Mouse (Mus musculus): Measurements from ENCODE around the gene Tbc1d10c. TPM values are rescaled to one million over a fixed set of nuclear protein-coding genes. Genes with fewer than 3 reads are reported as not detected.

Tbc1d10c gene
- polyA plus RNA-seq, 1 experiment from 2014 or later = 0.57 TPM

GRCm38 (mm10) chr19:4214071-4214770 lies 23.1 kb upstream of the Tbc1d10c start, which contains the start of the genes Clcf1 and AC109138.7:
Gene Clcf1, plus strand, starts transcription at chr19:4214238.
Gene AC109138.7, plus strand, starts transcription at chr19:4214357.
- Histone ChIP-seq H3K4me3 (peak within 1 kb of the TSS; percentile 69), H3K9me3 (no peaks in the 10 kb centered on the region), H3K27me3 (replicated peaks; ENCODE audit: low read depth, poor library complexity, severe bottlenecking) (peaks cover 87% of the 10 kb centered on the region), H3K36me3 (replicated peaks) (no peaks in the 10 kb centered on the region), H3K27ac (replicated peaks) (peak within 1 kb of the TSS; percentile 91), H3K4me1 (peaks cover 75% of the 10 kb centered on the region)
- DNase-seq (ENCODE audit: low spot score) = peak; percentile 79
- WGBS = under 1% methylated on average over 49 of the region's 49 CpGs

- WGBS = 1% methylated on average over 9 of the region's 9 CpGs
- Histone ChIP-seq H3K27me3 (replicated peaks; ENCODE audit: low read depth, poor library complexity, severe bottlenecking) (peaks cover 93% of the 10 kb centered on the region), H3K27ac (replicated peaks) (peak overlapping the region; percentile 91), H3K9me3 (no peaks in the 10 kb centered on the region), H3K4me3 (peak overlapping the region; percentile 69), H3K36me3 (replicated peaks) (no peaks in the 10 kb centered on the region), H3K4me1 (peaks cover 78% of the 10 kb centered on the region)
- DNase-seq (ENCODE audit: low spot score) = peak; percentile 36
These were observed 22.5 kb upstream of the Tbc1d10c start for GRCm38 (mm10) chr19:4213524-4213974.

GRCm38 (mm10) chr19:4211891-4212588 lies 21.0 kb upstream of the Tbc1d10c start:
- no peak for DNase-seq (ENCODE audit: low spot score)
- Histone ChIP-seq H3K36me3 (replicated peaks) (no peaks in the 10 kb centered on the region), H3K27ac (replicated peaks) (peak overlapping the region; percentile 62), H3K4me1 (peaks cover 64% of the 10 kb centered on the region), H3K4me3 (peak overlapping the region; percentile 69), H3K9me3 (no peaks in the 10 kb centered on the region), H3K27me3 (replicated peaks; ENCODE audit: low read depth, poor library complexity, severe bottlenecking) (peaks cover 85% of the 10 kb centered on the region)
- 17% methylated on average over 4 of the region's 4 CpGs for WGBS

DNA sequence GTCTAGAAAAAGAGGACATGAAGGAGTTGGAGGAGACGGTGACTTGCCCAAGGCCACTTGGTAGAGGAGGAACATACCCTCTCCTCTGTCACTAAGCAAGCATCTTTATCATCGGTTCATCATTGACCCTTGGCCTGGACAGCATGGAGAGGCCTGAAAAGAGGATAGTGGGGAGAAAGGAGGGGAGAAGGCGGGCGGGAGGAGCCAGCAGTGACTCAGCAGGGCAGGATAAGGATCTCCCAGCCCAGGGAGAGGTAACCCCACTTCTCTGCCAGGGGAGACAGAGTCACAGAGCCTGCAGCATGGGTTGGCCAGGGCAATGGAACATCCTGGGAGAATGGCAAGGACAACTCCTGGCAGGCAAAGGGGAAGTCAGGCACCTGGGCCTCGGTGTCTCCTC lies 17.5 kb upstream of the Tbc1d10c start:
- H3K27ac ChIP-seq (replicated peaks) = peak overlapping the region; percentile 35; the same call in 1 of the 2 replicates
- no peak for DNase-seq (ENCODE audit: low spot score)
- H3K4me3 ChIP-seq = no peak overlapping the region
- peaks cover 74% of the 10 kb centered on the region for H3K27me3 ChIP-seq (replicated peaks; ENCODE audit: low read depth, poor library complexity, severe bottlenecking)
- H3K9me3 ChIP-seq = no peaks in the 10 kb centered on the region
- 74% methylated on average over 5 of the region's 5 CpGs for WGBS
- peaks cover 29% of the 10 kb centered on the region for H3K4me1 ChIP-seq
- no peaks in the 10 kb centered on the region for H3K36me3 ChIP-seq (replicated peaks)

DNA sequence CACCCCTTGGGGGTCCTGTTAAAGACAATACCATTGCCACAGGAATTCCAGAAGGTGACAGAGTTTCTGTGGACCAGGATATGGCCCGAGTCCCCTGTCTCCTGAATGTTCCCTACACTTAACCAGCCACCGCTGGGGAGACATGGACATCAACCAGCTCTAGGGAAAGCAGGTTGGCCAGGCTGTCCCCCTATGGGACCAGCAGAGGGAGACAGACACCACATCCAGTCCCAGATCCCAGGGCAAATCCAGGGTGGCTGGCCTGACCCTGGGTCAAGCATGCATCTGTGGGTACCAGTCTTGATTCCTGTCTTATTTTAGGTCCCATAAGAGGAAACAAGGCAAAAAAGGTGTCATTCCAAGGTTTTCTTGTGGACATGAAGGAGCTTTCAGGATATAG lies 15.9 kb upstream of the Tbc1d10c start:
- H3K9me3 ChIP-seq = no peaks in the 10 kb centered on the region
- H3K4me1 ChIP-seq = peaks cover 23% of the 10 kb centered on the region
- H3K36me3 ChIP-seq (replicated peaks) = no peaks in the 10 kb centered on the region
- 4% methylated on average over 2 of the region's 2 CpGs for WGBS
- H3K4me3 ChIP-seq = no peak overlapping the region
- peaks cover 69% of the 10 kb centered on the region for H3K27me3 ChIP-seq (replicated peaks; ENCODE audit: low read depth, poor library complexity, severe bottlenecking)
- DNase-seq (ENCODE audit: low spot score) = peak; percentile 82
- H3K27ac ChIP-seq (replicated peaks) = no peak overlapping the region

DNA sequence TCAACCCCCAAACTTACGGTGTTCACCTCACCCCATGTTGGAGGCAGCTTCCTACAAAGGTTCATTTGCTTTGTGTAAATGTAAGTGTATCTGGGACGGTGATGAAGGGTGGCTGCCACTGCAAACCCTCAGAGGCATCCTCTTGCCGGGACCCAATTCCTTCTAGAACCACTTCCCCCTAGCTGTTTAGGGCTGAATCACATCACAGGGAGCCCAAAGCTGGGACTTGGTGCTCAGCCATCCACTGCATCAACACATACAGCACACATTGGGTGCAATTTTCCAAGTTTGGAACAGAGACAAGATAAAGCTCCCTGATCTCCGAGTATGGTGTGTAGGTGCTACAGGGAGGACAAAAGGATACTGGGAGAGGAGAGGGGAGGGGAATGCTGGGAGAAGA lies 13.8 kb upstream of the Tbc1d10c start:
- H3K27ac ChIP-seq (replicated peaks) = no peak overlapping the region
- peaks cover 7% of the 10 kb centered on the region for H3K36me3 ChIP-seq (replicated peaks)
- WGBS = 67% methylated on average over 4 of the region's 4 CpGs
- peaks cover 49% of the 10 kb centered on the region for H3K27me3 ChIP-seq (replicated peaks; ENCODE audit: low read depth, poor library complexity, severe bottlenecking)
- no peak overlapping the region for H3K4me3 ChIP-seq
- peaks cover 31% of the 10 kb centered on the region for H3K4me1 ChIP-seq
- H3K9me3 ChIP-seq = no peaks in the 10 kb centered on the region
- no peak for DNase-seq (ENCODE audit: low spot score)

- no peaks in the 10 kb centered on the region for H3K9me3 ChIP-seq
- peaks cover 36% of the 10 kb centered on the region for H3K4me1 ChIP-seq
- peaks cover 18% of the 10 kb centered on the region for H3K36me3 ChIP-seq (replicated peaks)
- 67% methylated on average over 13 of the region's 13 CpGs for WGBS
- DNase-seq (ENCODE audit: low spot score) = no peak
- H3K4me3 ChIP-seq = no peak overlapping the region
- H3K27ac ChIP-seq (replicated peaks) = no peak overlapping the region
- H3K27me3 ChIP-seq (replicated peaks; ENCODE audit: low read depth, poor library complexity, severe bottlenecking) = peaks cover 42% of the 10 kb centered on the region
These were observed 12.7 kb upstream of the Tbc1d10c start for GRCm38 (mm10) chr19:4203604-4204326.

GRCm38 (mm10) chr19:4203148-4203547 lies 12.1 kb upstream of the Tbc1d10c start:
- H3K36me3 ChIP-seq (replicated peaks) = peaks cover 24% of the 10 kb centered on the region
- H3K9me3 ChIP-seq = no peaks in the 10 kb centered on the region
- H3K27me3 ChIP-seq (replicated peaks; ENCODE audit: low read depth, poor library complexity, severe bottlenecking) = peaks cover 36% of the 10 kb centered on the region
- 65% methylated on average over 3 of the region's 3 CpGs for WGBS
- H3K27ac ChIP-seq (replicated peaks) = no peak overlapping the region
- no peak overlapping the region for H3K4me3 ChIP-seq
- H3K4me1 ChIP-seq = peaks cover 33% of the 10 kb centered on the region
- no peak for DNase-seq (ENCODE audit: low spot score)

GRCm38 (mm10) chr19:4202149-4202548 lies 11.1 kb upstream of the Tbc1d10c start:
- Histone ChIP-seq H3K27ac (replicated peaks) (peak overlapping the region; percentile 88), H3K9me3 (no peaks in the 10 kb centered on the region), H3K4me3 (peak overlapping the region; percentile 75), H3K36me3 (replicated peaks) (peaks cover 34% of the 10 kb centered on the region), H3K27me3 (replicated peaks; ENCODE audit: low read depth, poor library complexity, severe bottlenecking) (peaks cover 34% of the 10 kb centered on the region), H3K4me1 (peaks cover 37% of the 10 kb centered on the region)
- no peak for DNase-seq (ENCODE audit: low spot score)
- 23% methylated on average over 7 of the region's 7 CpGs for WGBS

DNA sequence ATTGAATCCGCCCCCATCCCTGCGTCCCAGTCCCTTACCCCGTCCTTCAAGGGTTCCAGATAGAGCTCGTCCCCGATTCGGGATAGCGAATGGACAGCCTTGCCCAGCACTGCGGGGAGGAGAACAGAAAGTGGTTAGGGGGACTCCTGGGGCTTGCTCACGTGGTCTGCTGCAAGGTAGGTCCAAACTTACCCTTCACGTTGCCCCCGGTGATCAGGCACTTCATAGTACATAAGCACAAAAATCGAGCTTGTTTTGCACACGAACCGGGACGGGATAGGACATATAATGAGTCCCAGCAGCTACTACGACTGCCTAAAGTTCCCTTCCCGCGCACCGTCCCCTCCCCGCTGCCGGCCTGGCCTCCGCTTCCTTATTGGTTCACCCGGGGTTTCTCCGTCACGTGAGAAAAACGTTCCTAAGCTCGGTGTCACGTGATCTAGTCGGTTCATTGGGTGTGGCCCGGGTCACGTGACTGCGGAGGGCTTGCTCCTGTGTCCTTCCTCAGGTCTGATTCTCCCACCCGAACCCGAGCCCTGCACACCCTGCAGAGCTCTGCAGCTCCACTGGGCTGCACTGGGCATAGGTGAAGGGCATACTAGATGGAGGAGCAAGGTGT lies 10.3 kb upstream of the Tbc1d10c start, which contains the start of gene Rad9a:
Gene Rad9a (minus strand): TSS at position 372 of the 619 bp plus-strand sequence.
- peak within 1 kb of the TSS; percentile 75 for H3K4me3 ChIP-seq
- peaks cover 45% of the 10 kb centered on the region for H3K4me1 ChIP-seq
- peak within 1 kb of the TSS; percentile 88 for H3K27ac ChIP-seq (replicated peaks)
- peak; percentile 97 for DNase-seq (ENCODE audit: low spot score)
- H3K27me3 ChIP-seq (replicated peaks; ENCODE audit: low read depth, poor library complexity, severe bottlenecking) = peaks cover 32% of the 10 kb centered on the region
- H3K9me3 ChIP-seq = no peaks in the 10 kb centered on the region
- WGBS = under 1% methylated on average over 34 of the region's 34 CpGs
- peaks cover 41% of the 10 kb centered on the region for H3K36me3 ChIP-seq (replicated peaks)

DNA sequence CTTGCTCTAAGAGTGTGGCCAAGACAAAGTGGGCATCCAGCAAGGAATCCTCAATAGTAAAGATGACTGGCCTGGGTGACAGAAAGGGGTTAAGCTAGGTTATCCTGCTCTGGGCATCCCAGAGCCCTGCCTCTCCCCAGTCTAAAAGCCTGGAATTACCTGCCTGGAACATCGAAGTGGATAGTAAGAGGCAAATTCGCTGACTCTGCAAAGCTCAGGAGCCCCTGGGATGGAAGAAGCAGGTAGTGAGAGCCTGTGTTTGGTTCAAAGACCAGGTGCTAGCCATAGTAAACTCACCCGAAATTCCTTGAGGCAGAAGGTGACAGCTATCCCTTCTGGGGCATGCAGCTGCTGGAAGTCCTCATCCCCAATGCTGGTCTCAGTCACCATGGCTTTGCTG lies 6.1 kb upstream of the Tbc1d10c start:
- 73% methylated on average over 3 of the region's 3 CpGs for WGBS
- H3K36me3 ChIP-seq (replicated peaks) = peaks cover 77% of the 10 kb centered on the region
- H3K4me1 ChIP-seq = peaks cover 64% of the 10 kb centered on the region

GRCm38 (mm10) chr19:4196548-4196947 lies 5.5 kb upstream of the Tbc1d10c start:
- H3K9me3 ChIP-seq = no peaks in the 10 kb centered on the region
- 49% methylated on average over 5 of the region's 5 CpGs for WGBS
- 0 out of 2 replicates have a peak overlapping the region, but pooled peaks have one; percentile 19 for H3K4me3 ChIP-seq
- DNase-seq (ENCODE audit: low spot score) = no peak
- no peaks in the 10 kb centered on the region for H3K27me3 ChIP-seq (replicated peaks; ENCODE audit: low read depth, poor library complexity, severe bottlenecking)
- H3K4me1 ChIP-seq = peaks cover 62% of the 10 kb centered on the region
- peak overlapping the region; percentile 32; the same call in 1 of the 2 replicates for H3K27ac ChIP-seq (replicated peaks)
- H3K36me3 ChIP-seq (replicated peaks) = peaks cover 77% of the 10 kb centered on the region

More for the DNA sequence above, 6.1 kb upstream of the Tbc1d10c start:
- no peak overlapping the region for H3K27ac ChIP-seq (replicated peaks)
- H3K9me3 ChIP-seq = no peaks in the 10 kb centered on the region
- no peak for DNase-seq (ENCODE audit: low spot score)
- H3K27me3 ChIP-seq (replicated peaks; ENCODE audit: low read depth, poor library complexity, severe bottlenecking) = no peaks in the 10 kb centered on the region
- no peak overlapping the region for H3K4me3 ChIP-seq
